Mouse (Mus musculus) c-Kit-positive CD71-positive TER-119-negative erythroid progenitor cells, embryonic 14.5 days (primary cell): Measurements from ENCODE around the gene Col8a1.

Experiments used
- DNase-seq: peaks from one replicate; pipeline ENCODE4 v3.0.0-alpha.2; 2013; ENCODE audit warnings: low read depth

Col8a1 gene

DNA sequence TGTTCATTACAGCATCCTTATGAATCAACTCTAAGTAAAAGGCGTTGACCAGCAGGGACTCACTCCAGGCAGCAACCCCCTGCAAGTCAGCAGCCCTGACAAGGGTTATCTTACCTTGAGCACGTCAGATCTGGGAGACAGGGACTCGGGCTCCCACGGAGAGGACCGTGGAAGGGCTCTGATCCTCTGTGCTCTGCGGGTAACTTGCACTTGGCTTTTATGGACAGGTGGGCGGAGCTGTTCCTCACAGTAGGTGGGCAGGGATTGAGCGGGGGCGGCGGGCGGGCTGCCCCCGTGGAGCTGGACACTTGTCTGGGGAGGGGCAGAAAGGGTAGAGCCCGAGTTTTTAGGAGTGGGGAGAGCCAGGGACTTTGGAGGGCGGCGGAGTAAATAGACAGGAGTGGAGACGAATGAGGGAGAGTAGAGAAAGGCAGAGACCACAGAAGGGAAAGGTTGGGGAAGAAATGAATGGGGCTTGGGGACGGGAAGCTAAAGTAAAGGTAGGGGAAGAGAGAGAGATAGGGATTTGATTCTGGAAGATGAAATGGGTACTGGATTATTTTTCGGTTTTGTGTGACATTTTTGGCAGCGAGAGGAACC, at the start of gene Col8a1:
Gene Col8a1 (minus strand): TSS at position 212 of the 600 bp plus-strand sequence.
- DNase-seq, result no peak

DNA sequence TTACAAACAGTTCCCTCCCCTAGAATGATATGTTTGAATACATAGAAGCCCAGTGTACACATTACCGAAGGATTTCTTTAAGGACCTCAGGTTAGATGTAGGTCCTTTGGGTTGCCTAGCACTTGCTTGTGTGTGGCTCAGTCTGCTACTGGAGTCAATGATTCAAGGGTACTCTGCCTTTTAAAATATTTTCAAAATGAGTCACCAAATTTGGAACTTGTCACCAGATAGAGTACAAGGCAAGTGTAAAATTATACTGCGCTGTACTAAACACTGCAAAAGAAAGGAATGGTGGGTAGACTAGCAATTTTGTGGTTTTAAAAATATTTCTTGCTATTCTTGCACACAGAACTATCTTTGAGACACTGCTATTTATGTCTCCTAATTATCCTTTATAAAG, 47.3 kb upstream of the Col8a1 start:
- DNase-seq, result no peak

DNA sequence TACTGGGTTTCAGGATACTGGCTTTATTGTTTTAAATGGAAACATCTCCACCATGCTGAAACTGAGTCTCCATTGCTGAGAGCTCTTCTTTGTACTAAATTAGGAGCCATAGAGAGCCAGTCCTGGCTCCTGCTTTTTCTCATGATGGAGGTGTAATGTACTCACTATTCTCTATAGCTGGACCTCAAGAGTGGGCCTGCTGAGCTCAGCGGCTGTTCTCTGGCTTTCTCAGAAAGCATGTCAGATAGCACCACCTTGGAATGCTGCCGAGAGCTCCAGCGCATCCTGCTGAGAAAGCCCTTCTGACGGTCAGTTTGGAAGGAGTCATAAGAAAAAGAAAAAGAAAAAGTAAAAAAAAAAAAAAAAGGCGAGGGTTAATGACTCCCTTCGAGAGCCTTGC, 41.8 kb upstream of the Col8a1 start:
- DNase-seq, result no peak

DNA sequence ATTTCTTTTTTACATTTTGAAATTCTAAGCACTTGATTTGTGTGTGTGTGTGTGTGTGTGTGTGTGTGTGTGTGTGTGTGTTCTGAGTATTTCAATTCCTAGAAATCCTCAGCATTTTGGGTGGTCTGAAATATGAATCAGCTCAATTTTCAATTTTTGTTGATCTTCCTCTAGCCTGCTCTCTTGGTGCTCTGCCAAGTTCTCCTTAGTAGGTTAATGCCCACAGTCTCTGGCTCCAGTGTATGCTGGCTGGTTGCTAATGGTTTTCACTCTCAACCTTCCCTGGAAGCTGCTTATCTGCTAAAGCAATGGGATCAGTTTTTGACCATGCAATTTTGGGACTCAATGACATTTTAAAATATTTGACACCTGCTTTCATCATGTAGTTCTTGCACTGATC, 24.5 kb upstream of the Col8a1 start:
- DNase-seq, result no peak

DNA sequence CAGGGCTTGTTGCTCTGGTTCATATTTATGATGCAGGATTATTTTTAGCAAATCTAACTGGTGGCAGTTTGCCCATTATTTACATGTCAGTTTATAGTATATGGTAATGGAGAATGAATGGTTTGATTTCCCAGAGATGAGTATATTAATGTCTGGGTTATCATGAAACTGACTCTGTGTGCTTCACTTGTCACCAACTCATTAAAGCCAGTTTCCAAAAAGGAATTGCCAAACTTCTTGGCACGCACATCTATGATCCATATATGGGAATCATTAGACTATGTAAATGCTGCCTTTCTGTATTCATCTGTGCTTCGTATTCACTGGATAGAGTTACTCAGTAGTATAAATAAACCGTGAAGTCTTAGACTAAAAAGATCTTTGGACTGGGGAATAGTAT, 11.1 kb upstream of the Col8a1 start:
- DNase-seq, result no peak

DNA sequence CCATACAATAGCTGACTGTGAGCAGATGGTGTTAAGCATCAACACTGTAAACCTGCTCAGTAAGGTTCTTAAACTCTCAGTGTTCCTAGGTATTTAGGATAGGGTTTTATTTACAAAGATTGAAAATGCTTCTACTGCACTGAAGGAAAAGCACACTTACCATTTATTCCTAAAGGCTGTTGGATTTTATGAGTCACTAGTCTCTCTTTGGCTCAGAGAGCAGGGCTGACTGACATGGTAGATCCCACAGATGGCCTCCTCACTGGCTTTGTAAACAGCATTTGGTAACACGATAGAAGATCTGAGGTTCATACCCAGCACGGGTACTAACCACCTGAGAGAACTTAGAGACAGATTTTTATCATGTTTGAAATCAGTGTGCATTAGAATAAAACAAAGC, 5.3 kb upstream of the Col8a1 start:
- no peak for DNase-seq

DNA sequence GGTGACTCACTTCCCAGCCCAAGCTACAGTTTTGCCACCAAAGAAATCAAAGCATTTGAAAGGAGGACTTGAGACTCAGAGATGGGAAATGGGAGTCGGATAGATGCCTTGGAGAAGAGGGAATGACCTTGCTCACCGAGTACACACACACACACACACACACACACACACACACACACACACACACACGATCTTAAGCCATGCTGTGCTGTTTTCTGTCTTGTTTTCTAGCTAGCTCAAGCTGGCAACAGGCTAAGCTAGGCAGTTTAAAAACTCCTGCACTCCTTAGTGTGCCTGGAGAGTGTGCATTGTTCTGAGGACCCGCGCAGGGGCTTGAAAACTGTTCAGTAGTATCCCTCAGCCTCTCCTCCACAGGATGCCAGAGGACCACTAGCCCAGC, 1.2 kb upstream of the Col8a1 start:
- no peak for DNase-seq

DNA sequence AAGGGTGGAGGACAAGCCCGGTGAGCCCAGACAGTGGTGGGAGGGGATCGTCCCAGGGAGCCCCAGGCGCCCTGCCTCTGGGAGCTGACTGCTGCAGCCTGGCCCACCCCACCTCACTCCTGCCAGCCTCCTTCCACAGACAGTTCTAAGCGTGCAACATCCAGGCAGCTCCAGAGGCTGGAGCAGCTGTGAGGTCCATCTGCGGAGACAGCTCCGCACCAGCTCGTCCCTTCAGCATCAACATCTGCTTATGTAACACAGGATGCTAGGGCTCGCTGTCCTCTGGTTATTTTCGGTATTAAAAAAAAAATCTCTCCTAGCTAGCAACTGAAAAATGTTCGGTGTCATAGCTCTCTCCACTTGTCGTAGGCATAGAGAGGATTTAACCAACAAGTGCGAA, 704 bp upstream of the Col8a1 start:
- no peak for DNase-seq

DNA sequence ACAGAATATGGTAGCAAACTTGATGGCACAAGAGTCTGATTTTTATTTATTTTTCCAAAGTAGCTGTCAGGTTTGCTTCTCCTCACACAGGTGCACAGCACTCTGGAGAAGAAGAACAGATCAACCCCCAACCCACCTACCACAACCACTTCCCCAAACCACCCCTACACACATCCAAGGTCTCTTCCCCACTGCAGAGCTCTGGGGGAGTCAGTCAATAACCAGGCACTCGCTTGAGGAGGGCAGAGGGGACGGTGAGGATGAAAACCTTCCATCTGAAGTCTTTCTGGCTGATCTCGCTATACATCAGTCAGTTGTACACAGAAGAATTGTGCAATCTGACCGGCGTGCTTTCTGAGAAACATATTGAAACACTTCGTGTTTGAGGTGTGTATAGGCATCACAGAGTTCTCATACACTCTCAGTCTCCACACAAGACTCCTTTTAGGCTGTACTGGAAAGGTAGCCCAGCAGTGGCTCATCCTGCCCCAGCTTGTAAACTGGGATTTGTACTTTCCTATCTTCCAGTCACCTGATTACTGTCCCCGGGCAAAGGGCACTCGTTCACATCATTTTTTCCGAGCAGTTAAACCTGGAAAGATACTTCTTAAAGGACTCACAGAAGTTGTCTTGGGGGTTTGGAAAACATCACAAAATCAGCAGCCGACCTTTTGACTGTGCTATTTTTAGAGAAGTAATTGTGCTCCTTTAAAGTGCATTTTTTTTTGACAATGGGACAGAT, 827 bp downstream of the Col8a1 start:
- DNase-seq, result no peak

DNA sequence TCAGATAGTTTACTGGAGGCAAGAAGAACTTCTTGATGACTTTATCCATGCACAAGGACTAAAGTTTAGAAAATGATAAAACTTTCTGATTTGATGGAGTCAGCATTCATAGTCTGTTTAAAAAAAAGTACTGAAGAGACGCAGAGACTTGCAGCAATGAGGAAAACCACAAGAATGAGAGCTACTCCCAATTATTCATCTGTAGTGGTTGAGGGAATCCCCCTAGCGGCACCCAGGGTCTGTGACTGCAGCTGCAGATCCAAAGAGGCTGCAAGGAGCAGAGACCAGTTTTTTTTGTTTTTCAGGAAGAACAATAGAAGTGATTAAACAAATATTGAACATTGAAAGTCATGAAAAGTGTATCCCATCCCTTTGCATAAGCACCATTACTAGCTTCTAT, 4.0 kb downstream of the Col8a1 start:
- DNase-seq, result no peak

DNA sequence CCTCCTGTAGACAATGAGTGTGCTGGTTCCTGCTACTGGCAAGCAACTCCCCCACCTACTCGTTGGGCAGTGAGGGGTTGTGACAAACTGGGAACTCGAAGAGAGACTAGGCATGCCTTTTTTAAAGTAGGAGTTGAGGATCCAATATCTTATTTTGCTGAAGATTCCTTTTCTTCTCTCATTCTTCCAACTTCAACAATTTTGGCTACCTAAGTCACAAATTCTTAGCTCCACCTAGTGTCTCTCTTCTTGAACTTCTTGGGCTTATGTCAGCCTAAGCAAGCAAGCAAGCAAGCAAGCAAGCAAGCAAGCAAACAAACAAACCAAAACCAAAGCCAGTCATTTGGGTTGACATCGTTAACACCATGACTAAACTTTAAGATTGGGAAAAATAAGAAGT, 6.4 kb downstream of the Col8a1 start:
- no peak for DNase-seq

DNA sequence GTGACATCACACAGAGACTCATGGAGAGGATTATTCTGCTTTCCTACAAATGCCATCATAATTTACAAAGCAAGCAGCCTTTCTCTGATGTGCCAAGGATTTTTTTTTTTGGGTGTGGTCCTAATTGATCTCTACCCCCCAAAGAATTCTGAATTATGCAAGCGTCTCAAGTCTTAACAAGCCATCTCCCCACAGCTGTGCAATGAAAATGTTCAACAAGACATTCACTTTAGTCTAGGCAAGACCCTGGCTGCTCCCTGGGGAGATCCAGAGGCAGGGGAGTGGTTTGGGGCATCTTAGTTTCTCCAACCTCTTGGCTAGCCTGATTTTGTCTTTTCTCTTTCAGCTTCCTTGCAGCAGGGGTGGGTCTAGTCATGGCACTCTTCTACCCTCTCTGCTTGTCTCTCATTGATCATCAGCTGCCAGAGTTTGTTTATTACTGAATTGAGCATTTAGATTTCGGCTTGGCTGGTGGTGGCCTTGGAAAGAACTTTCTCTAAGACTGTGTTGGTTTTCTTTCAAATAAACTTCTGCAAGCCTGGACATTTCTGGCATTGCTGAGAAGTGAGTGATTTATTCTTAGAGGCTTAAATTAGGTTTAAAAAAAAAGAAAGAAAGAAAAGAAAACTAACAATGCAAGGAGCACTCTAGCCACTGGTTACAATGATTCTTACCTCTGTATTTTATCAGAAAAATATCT, 7.0 kb downstream of the Col8a1 start:
- no peak for DNase-seq

DNA sequence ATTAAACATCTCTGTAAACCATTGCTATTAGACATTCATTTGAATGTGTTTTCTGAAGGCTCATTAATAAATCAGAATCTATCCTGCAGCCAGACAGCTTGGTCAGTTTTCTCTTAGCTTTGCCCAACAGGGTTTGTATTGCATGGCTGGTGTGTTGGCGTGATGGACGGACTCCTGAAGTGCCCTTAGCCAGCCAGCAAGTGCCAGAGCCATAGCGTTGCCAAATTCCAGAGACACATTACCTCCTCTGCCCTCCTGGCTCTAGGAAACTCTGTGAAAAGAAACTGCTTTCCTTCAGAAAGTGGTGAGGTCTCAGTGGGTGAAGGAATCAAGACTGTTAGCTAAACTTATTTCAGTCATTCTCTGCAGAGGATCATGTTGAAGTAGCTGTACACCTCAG, 14.4 kb downstream of the Col8a1 start:
- no peak for DNase-seq

DNA sequence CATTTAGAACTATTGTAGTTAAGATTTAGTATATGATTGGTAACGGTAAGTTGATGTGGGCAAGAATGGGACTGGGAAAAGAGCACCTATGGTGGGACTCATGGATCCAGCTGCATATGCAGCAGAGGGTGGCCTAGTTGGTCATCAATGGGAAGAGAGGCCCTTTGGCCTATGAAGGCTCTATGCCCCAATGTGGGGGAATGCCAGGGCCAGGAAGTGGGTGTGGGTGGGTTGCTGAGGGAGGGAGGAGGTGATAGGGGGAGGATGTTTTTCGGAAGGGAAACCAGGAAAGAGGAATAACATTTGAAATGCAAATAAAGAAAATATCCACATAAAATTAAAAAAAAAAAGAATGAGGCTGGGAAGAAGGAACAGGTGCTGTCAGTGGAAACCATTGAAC, 19.6 kb downstream of the Col8a1 start:
- DNase-seq, result no peak

DNA sequence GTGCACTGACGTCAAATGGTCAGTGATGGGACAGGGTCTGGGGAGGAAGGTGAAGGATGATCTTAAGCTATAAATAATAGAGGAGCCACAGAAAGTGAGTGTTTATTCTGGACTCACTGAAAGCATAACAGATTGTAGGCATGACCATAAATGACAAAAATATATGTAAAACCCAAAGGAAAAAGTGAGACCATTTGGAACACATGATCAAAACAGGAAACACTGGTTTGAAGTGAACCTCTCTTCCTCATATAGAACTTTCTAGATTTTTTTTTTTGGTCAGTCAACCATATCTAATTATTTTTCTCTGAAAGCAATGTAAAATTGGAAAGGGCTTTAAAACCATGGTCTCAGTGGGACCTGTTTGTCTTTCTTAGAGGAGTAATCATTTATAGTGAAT, 21.0 kb downstream of the Col8a1 start:
- no peak for DNase-seq

DNA sequence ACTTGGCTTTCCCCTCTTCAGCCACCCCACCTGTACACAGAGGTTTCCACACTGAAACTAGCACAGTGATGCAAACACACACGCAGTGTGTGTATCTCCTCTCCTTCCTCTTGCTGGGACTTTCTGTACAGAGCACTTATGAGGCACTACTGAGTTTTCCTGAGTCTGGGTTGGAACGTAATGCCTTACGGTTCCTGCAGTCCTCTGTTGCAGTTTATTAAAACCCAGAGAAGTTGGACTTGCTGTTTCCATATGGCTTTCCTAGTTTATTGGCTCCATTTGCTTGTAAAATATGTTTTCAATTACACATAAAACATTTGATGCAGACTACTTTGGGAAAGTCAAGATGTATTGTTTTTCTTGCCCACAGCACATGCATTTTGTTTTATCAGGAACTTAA, 21.4 kb downstream of the Col8a1 start:
- no peak for DNase-seq

DNA sequence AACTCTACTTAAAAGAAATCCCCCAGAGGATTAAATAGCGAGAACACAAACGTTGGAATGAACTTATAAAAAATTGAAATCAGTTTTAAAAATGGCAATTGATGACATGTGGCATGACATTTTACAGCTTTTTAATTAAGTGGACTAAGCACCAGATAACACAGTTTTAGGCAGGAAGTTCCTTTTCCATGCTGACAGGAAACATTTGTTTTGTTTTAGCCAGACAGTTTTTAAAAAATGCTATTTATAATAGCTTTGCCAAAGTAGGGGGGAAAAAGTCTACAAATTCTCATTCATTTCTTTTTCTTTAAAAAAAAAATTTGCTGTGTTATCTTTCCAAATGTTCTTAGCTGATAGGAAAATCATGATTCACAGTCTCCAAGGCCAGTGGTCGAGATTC, 29.6 kb downstream of the Col8a1 start:
- no peak for DNase-seq

DNA sequence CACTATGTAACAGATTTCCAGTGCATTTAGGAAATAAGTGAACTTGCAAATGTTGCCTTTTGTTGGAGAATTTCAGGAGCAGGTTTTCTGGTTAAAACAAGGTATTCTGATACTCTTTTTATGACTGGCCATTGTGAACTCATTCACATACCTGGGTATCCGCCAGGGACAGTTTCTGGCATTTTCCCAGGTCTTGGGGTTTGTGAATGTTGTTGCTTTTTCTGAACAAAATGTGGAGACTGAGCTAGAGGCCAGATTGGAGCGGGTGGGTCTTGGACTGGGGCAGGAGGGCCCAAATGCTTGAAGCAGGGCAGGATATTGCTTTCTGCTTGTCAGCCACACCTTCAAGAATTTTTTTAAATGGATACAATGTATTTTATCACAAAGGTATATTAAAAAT, 35.6 kb downstream of the Col8a1 start:
- DNase-seq, result no peak

DNA sequence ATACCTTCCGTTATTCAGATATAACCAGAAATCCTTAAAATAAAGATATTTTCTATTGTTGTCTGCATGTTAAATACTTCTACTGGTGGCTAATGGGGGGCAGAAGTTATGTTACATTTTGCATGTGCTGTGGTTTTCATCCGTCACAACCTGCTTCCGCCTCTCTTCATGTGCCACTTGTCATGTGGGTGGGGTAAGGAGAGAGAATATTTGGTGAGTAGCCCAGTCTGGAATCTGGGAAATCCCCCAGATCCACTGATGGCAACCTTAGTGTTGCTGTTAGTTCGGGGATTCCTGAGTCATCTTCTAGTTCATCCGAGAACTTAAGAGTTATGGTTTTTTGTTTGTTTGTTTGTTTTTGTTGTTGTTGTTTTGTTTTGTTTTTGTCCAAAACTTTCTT, 55.8 kb downstream of the Col8a1 start:
- DNase-seq, result no peak

DNA sequence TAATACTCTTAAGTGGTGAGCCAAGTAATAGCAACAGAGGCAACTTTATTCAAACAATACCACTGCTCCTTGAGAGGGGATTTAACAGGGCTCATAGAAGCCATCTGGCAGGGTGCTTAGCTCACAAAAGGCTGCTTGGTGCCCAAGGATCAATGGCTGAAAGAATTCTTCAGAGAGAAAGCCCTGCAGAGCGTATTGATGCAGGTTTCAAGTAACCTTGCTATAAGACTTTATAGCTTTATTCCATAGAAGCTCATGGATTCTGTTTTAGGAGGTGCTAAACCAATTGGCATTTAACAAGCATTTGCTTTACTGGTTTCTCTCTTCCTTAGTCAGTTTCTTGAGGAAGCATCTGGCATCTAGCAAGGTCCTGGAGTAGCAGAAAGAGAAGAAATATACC, 59.8 kb downstream of the Col8a1 start:
- DNase-seq, result no peak

DNA sequence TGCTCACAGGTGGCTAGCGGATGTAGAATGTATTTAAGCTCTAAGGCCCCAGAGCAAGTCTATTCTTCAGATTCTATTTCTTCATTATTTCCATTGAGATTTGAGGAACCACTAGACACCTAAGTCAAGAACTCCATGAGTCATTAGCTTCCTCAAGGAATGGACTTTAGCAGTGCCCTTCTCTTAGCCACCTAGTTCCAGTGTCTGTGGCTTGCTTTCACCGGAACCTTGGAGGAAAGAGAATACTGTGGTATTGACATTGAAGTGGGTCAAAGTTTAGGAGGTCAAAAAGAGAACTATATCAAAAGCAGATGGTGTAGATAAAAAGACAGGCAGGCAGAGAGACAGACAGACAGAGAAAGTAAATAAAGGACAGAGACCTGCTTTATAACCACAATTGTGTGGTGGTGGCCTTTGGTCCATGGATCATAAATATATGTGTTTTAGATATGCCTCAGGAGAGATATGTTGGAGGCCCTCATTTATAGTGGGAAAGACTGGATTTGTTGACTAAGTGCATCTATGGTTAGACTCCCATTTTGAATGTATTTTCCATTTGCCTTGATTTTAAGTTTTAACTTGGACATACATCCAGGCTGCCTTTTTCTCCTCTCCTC, 60.5 kb downstream of the Col8a1 start:
- no peak for DNase-seq

DNA sequence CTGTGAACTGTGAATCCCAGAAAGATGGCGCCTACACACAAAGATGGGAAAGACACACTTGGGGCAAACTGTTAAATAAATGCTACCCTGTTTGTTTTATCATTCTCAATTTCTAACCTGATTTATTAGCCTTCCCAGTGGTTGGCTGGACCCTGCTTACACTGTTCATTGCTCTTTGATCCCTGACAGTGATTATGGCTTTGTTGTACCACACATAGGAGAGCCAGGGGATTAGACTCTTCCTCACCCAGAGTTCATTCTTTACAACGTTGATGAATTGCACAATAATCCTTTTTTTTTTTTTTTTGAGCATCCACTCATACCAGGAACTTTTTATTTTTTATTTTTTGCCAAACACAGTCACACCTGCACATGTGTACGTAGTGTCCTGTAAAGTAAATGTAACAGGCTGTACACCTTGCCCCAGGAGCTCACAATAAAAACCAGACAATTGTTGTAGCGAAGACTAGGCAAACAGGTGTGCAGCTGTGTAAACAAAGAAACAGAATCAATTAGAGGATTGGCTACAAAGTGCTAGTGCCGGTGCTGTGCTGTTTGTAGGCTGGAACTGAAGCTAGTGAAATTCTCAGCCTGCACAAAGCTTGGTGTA, 68.6 kb downstream of the Col8a1 start:
- DNase-seq, result no peak

DNA sequence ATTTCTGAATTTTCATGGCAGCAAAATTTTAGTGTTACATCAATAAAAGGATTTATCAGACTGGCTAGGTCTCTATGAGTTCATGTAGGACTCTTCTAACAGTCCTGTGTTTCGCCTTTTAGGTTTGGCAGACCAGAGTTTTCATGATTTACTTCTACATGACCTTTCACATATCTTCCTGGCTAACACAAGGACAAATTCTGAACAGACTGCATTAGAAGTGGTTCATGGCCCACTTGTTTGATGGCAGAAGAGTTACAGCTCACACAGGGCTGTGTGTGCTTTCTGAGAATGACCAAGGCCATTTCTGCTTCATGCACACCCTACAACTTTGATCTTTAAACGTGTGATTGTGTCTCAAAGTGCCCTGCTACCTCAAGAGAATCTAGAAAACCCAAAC, 82.3 kb downstream of the Col8a1 start:
- no peak for DNase-seq
